ENCODE assay signal across 6 mouse cellular contexts in genomic region chr8:106884826-106885400, GRCm38 (mm10). TPM values are rescaled to one million over a fixed set of nuclear protein-coding genes. Genes with fewer than 3 reads are reported as not detected.
DNase-seq lines count a peak whose midpoint lies in the region; TF ChIP-seq lines count a peak whose summit lies in the region.
"Not testable (repeated sequence)": the region's sequence is repeated elsewhere in the genome, so short reads cannot be mapped to it uniquely, and the experiment has no call there.

No protein-coding gene starts in this region.

- TF ChIP-seq POLR2A in kidney, adult 2 months (IDR thresholded peaks at IDR 0.05; ENCODE audit: low read depth, low read length): not testable (repeated sequence)

- peak; percentile 82 for DNase-seq in adrenal gland, postnatal 10 days
- DNase-seq in kidney, adult 11 months: peak; percentile 82
- DNase-seq in kidney, adult 2 months: peak; percentile 89
- peak; percentile 87 for DNase-seq in kidney, adult 9 months
- DNase-seq in kidney, postnatal 14 days: peak; percentile 48
- DNase-seq in kidney, postnatal 36 days: peak; percentile 79 to 81

- TF ChIP-seq CTCF in kidney, adult 2 months (conservative IDR thresholded peaks at IDR 0.05; ENCODE audit: insufficient read depth, insufficient read length, low read depth, low read length): not testable (repeated sequence)

- H3K36me3 ChIP-seq in kidney, adult 2 months (ENCODE audit: control insufficient read depth, insufficient read depth, low read length): not testable (repeated sequence)

- H3K4me3 ChIP-seq in kidney, adult 2 months (ENCODE audit: insufficient read depth, low read depth, low read length): not testable (repeated sequence)

- not testable (repeated sequence) for H3K4me1 ChIP-seq in kidney, adult 2 months (ENCODE audit: control insufficient read depth, insufficient read depth, low read length)

- peak overlapping the region; percentile 48 for H3K27ac ChIP-seq in kidney, adult 2 months (ENCODE audit: insufficient read depth, low read depth, low read length)

- not testable (repeated sequence) for H3K27me3 ChIP-seq in kidney, adult 2 months (replicated peaks; ENCODE audit: control insufficient read depth, insufficient read depth, low read length)

- 66% methylated on average over 4 of the region's 4 CpGs for WGBS in kidney, adult 2 months

RNA-seq across cellular contexts. Expression of gene Utp4, which starts 8.5 kb away (rescaled TPM):
- 10 to 100 TPM; 36.2 to 40.8 TPM for total RNA-seq in adrenal gland, postnatal 10 days (2021)
- 24.1 and 24.5 TPM in 2 replicates for polyA plus RNA-seq in kidney, adult 2 months (2012; rRNA removed)

RNA-seq across cellular contexts. Expression of gene Has3, which starts 14.9 kb away (rescaled TPM):
- 1 to 10 TPM in 1 of 2 experiments, under 1 TPM in 1; 0.96 to 2.2 TPM for total RNA-seq in adrenal gland, postnatal 10 days (2021)
- polyA plus RNA-seq in kidney, adult 2 months (2012; rRNA removed): 0.72 and 0.98 TPM in 2 replicates

RNA-seq across cellular contexts. Expression of gene Sntb2, which starts 50.6 kb away (rescaled TPM):
- 10 to 100 TPM; 23.5 to 30.0 TPM for total RNA-seq in adrenal gland, postnatal 10 days (2021)
- polyA plus RNA-seq in kidney, adult 2 months (2012; rRNA removed): 9.4 and 10.4 TPM in 2 replicates
